Mouse (Mus musculus) hindbrain, embryonic 14.5 days (tissue): ENCODE measurements around the gene Prox1. TPM values are rescaled to one million over a fixed set of nuclear protein-coding genes. Genes with fewer than 3 reads are reported as not detected.
A peak's percentile ranks its signal among the peaks of the same experiment; 100 is the strongest.

Experiments used
- ATAC-seq: fragments of 200-750 bp; cut with Nextera tagmentation; 2 replicates; pipeline ENCODE4 v1.8.0; 2017; ENCODE audit warnings: moderate number of reproducible peaks, mild to moderate bottlenecking, moderate TSS enrichment, moderate library complexity; ENCODE audit not compliant: low FRiP score
- DNase-seq: peaks from one replicate; pipeline ENCODE4 v3.0.0-alpha.2; 2015; ENCODE audit warnings: low spot score
- H3K27ac ChIP-seq: fragments of 300-500 bp; sonication (generic); 2 replicates; pipeline ENCODE4 v1.5.1; 2014; ENCODE audit warnings: mild to moderate bottlenecking, moderate library complexity
- H3K27me3 ChIP-seq: fragments of 300-500 bp; sonication (generic); 2 replicates; pipeline ENCODE4 v1.6.1; 2014; ENCODE audit warnings: mild to moderate bottlenecking, low read length, mixed read lengths; ENCODE audit not compliant: control insufficient read depth, insufficient read depth
- H3K36me3 ChIP-seq: fragments of 300-500 bp; sonication (generic); replicated peaks from 2 replicates; pipeline ENCODE4 v1.6.1; 2014; ENCODE audit not compliant: control insufficient read depth, insufficient read depth
- H3K4me1 ChIP-seq: fragments of 300-500 bp; sonication (generic); replicated peaks from 2 replicates; pipeline ENCODE4 v1.6.1; 2014; ENCODE audit warnings: antibody characterized with exemption, low read length, mixed read lengths; ENCODE audit not compliant: control insufficient read depth, insufficient read depth
- H3K4me2 ChIP-seq: fragments of 300-500 bp; sonication (generic); replicated peaks from 2 replicates; pipeline ENCODE4 v1.6.1; 2014; ENCODE audit warnings: mild to moderate bottlenecking, moderate library complexity
- H3K4me3 ChIP-seq: fragments of 300-500 bp; sonication (generic); replicated peaks from 2 replicates; pipeline ENCODE4 v1.5.1; 2014; ENCODE audit warnings: mild to moderate bottlenecking, low read length
- H3K9ac ChIP-seq: fragments of 300-500 bp; sonication (generic); 2 replicates; pipeline ENCODE4 v1.6.1; 2014
- H3K9me3 ChIP-seq: fragments of 300-500 bp; sonication (generic); 2 replicates; pipeline ENCODE4 v1.6.1; 2016; ENCODE audit warnings: low read length; ENCODE audit not compliant: control insufficient read depth
- WGBS: fragments of 180-500 bp; shearing (Covaris S2); extraction: QIAGEN DNeasy Blood & Tissue Kit; methylation state at CpG from one replicate; pipeline ENCODE4 v1.1.7; 2014; 5-methylcytosine and 5-hydroxymethylcytosine counted together
- polyA plus RNA-seq: library from polyadenylated mRNA; unstranded; fragments of >200 nt; fragmentation: Nextera tagmentation; extraction: Ambion mirVana; gene quantifications from 2 replicates; pipeline ENCODE4 v1.2.1, GENCODE M21; 2014

Gene Prox1
- polyA plus RNA-seq, 1 experiment from 2014 or later, result 9.7 TPM

- Histone ChIP-seq H3K36me3 (no peaks in the 10 kb centered on the region), H3K9me3 (no peaks in the 10 kb centered on the region), H3K27me3 (no peaks in the 10 kb centered on the region), H3K27ac (no peak overlapping the region), H3K4me3 (no peak overlapping the region), H3K4me2 (no peak overlapping the region), H3K9ac (no peak overlapping the region), H3K4me1 (peaks cover 29% of the 10 kb centered on the region)
- no peak for DNase-seq
- WGBS, result 28% methylated on average over 6 of the region's 6 CpGs
- no peak for ATAC-seq
Observed at GRCm38 (mm10) chr1:190140519-190140918, 30.0 kb downstream of the Prox1 start.

GRCm38 (mm10) chr1:190139711-190140405 lies 30.7 kb downstream of the Prox1 start:
- Histone ChIP-seq H3K4me3 (no peak overlapping the region), H3K9me3 (no peaks in the 10 kb centered on the region), H3K4me2 (no peak overlapping the region), H3K36me3 (no peaks in the 10 kb centered on the region), H3K27ac (no peak overlapping the region), H3K9ac (no peak overlapping the region), H3K27me3 (no peaks in the 10 kb centered on the region), H3K4me1 (peaks cover 29% of the 10 kb centered on the region)
- no peak for ATAC-seq
- DNase-seq, result no peak
- 35% methylated on average over 13 of the region's 13 CpGs for WGBS

DNA sequence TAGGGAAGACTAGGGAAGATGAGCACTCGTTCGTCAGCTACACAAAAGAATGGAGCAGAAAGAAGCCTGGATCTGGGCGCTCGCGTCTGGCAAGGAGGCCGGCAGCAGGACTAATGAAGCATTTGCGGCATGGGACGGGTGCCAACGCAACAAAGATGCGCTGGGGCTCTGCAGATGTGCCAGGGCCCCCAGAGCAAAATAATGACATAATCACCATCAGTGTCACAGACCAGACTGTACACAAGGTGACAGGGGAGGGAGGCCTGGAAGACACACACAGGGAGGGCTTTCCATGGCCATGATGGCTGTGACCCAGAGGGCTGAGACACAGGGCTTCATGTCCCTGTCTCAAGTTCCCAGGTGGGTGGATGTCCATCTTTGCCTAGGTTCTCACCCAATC lies 32.6 kb downstream of the Prox1 start:
- 26% methylated on average over 10 of the region's 10 CpGs for WGBS

GRCm38 (mm10) chr1:190132897-190133296 lies 37.6 kb downstream of the Prox1 start:
- ATAC-seq (no peak), DNase-seq (no peak)
- no peaks in the 10 kb centered on the region for H3K9me3 ChIP-seq
- peaks cover 22% of the 10 kb centered on the region for H3K4me1 ChIP-seq
- H3K9ac ChIP-seq, result no peak overlapping the region
- H3K27me3 ChIP-seq, result no peaks in the 10 kb centered on the region
- no peak overlapping the region for H3K27ac ChIP-seq
- no peak overlapping the region for H3K4me2 ChIP-seq
- 55% methylated on average over 4 of the region's 4 CpGs for WGBS
- H3K36me3 ChIP-seq, result no peaks in the 10 kb centered on the region
- H3K4me3 ChIP-seq, result no peak overlapping the region

More for the DNA sequence above, 32.6 kb downstream of the Prox1 start:
- H3K4me1 ChIP-seq, result peaks cover 29% of the 10 kb centered on the region
- H3K27me3 ChIP-seq, result no peaks in the 10 kb centered on the region
- ATAC-seq (peak; percentile 75), DNase-seq (no peak)
- no peak overlapping the region for H3K4me3 ChIP-seq
- H3K9me3 ChIP-seq, result no peaks in the 10 kb centered on the region
- H3K27ac ChIP-seq, result peak overlapping the region; percentile 68
- no peaks in the 10 kb centered on the region for H3K36me3 ChIP-seq
- 0 out of 2 replicates have a peak overlapping the region, but pooled peaks have one; percentile 19 for H3K9ac ChIP-seq
- no peak overlapping the region; the same call in 1 of the 2 replicates for H3K4me2 ChIP-seq

DNA sequence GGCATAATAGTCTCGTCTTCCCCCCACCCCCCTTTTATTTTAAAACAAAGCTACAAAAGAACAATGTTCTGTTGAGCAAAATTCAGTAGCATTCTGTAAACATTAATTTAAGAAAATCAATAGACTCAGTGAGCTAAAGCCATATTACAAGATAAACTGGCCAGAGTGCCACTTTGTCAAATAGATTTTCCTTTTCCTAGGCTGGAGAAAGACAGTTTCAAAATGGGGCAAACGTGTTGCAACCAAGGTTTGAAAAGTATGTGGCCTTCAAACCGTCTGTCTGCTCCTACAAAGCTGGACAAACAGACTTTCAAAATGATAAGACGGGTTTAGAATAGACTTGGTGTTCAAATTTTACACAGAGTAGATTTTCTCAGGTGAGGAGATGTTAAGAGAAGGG lies 39.6 kb downstream of the Prox1 start:
- DNase-seq (no peak), ATAC-seq (no peak)
- WGBS, result 69% methylated on average over 4 of the region's 4 CpGs
- no peaks in the 10 kb centered on the region for H3K9me3 ChIP-seq
- H3K4me2 ChIP-seq, result no peak overlapping the region
- H3K27ac ChIP-seq, result no peak overlapping the region
- H3K9ac ChIP-seq, result no peak overlapping the region
- H3K27me3 ChIP-seq, result no peaks in the 10 kb centered on the region
- no peaks in the 10 kb centered on the region for H3K36me3 ChIP-seq
- peaks cover 15% of the 10 kb centered on the region for H3K4me1 ChIP-seq
- H3K4me3 ChIP-seq, result no peak overlapping the region

DNA sequence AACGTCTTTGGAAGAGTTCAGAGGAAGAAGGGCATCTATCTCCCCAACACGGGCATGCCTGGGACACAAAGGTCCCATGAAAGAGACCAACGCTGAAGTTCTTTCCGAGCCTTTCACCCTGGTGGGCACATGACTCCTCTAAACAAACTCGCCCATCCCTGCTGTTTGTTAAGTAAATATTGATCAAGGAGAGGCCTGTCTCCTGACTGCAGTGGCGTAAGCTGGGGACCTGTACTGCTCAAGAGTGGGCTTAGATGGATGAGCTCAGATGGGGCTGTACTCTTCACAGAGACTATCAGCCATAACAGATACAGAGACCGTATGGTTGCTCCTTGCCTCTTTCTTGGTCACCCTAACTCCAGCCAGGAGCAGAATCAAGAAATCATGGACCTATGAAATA lies 41.0 kb downstream of the Prox1 start:
- no peaks in the 10 kb centered on the region for H3K9me3 ChIP-seq
- ATAC-seq (no peak), DNase-seq (no peak)
- H3K4me1 ChIP-seq, result peaks cover 15% of the 10 kb centered on the region
- H3K4me2 ChIP-seq, result no peak overlapping the region
- WGBS, result 37% methylated on average over 7 of the region's 7 CpGs
- H3K36me3 ChIP-seq, result no peaks in the 10 kb centered on the region
- H3K27ac ChIP-seq, result no peak overlapping the region
- H3K4me3 ChIP-seq, result no peak overlapping the region
- no peaks in the 10 kb centered on the region for H3K27me3 ChIP-seq
- H3K9ac ChIP-seq, result no peak overlapping the region

- 6% methylated on average over 12 of the region's 12 CpGs for WGBS
- Histone ChIP-seq H3K4me2 (peak overlapping the region; percentile 21), H3K36me3 (no peaks in the 10 kb centered on the region), H3K4me3 (no peak overlapping the region), H3K9me3 (no peaks in the 10 kb centered on the region), H3K27me3 (no peaks in the 10 kb centered on the region), H3K9ac (no peak overlapping the region), H3K4me1 (peaks cover 15% of the 10 kb centered on the region), H3K27ac (no peak overlapping the region)
- ATAC-seq (peak; percentile 51; the same call in 1 of the 2 replicates), DNase-seq (no peak)
Observed at GRCm38 (mm10) chr1:190128674-190129322, 41.7 kb downstream of the Prox1 start.

GRCm38 (mm10) chr1:190127878-190128277 lies 42.6 kb downstream of the Prox1 start:
- Histone ChIP-seq H3K27ac (0 out of 2 replicates have a peak overlapping the region, but pooled peaks have one; percentile 1), H3K9me3 (no peaks in the 10 kb centered on the region), H3K9ac (no peak overlapping the region), H3K27me3 (no peaks in the 10 kb centered on the region), H3K36me3 (peaks cover 3% of the 10 kb centered on the region; the same call in 1 of the 2 replicates), H3K4me1 (peaks cover 15% of the 10 kb centered on the region), H3K4me3 (no peak overlapping the region), H3K4me2 (no peak overlapping the region)
- WGBS, result 13% methylated on average over 5 of the region's 5 CpGs
- no peak; the same call in 1 of the 2 replicates for ATAC-seq
- no peak for DNase-seq

- 30% methylated on average over 6 of the region's 6 CpGs for WGBS
- H3K27ac ChIP-seq, result no peak overlapping the region
- ATAC-seq (no peak; the same call in 1 of the 2 replicates), DNase-seq (no peak)
- H3K27me3 ChIP-seq, result no peaks in the 10 kb centered on the region
- peaks cover 15% of the 10 kb centered on the region for H3K4me1 ChIP-seq
- H3K4me3 ChIP-seq, result no peak overlapping the region
- H3K4me2 ChIP-seq, result no peak overlapping the region
- no peaks in the 10 kb centered on the region for H3K9me3 ChIP-seq
- no peak overlapping the region for H3K9ac ChIP-seq
- H3K36me3 ChIP-seq, result peaks cover 9% of the 10 kb centered on the region; the same call in 1 of the 2 replicates
Observed at GRCm38 (mm10) chr1:190127163-190127795, 43.2 kb downstream of the Prox1 start.
